Mouse (Mus musculus) urinary bladder, postnatal 25 days (tissue): Measurements from ENCODE around the gene Phf1.

ENCODE experiments used
- DNase-seq: peaks from one replicate; pipeline ENCODE4 v3.0.0; 2022; ENCODE audit warnings: low spot score

Gene Phf1

GRCm38 (mm10) chr17:26933885-26934827 lies 1.3 kb downstream of the Phf1 start:
- no peak for DNase-seq

- no peak for DNase-seq
Measured at GRCm38 (mm10) chr17:26935027-26935426, 2.2 kb downstream of the Phf1 start.

GRCm38 (mm10) chr17:26936453-26936852 lies 3.6 kb downstream of the Phf1 start:
- DNase-seq: no peak

- no peak for DNase-seq
Measured at GRCm38 (mm10) chr17:26936921-26937695, 4.3 kb downstream of the Phf1 start.

- no peak for DNase-seq
Measured at GRCm38 (mm10) chr17:26937883-26938695, 5.2 kb downstream of the Phf1 start.

GRCm38 (mm10) chr17:26938731-26939130 lies 5.9 kb downstream of the Phf1 start:
- DNase-seq: no peak

- peak; percentile 97 for DNase-seq
Measured at GRCm38 (mm10) chr17:26939178-26939972, 6.5 kb downstream of the Phf1 start, which contains the start of gene Cuta. Gene Cuta, minus strand, starts transcription at chr17:26939569.

- no peak for DNase-seq
Measured at GRCm38 (mm10) chr17:26939973-26940300, 7.1 kb downstream of the Phf1 start.

GRCm38 (mm10) chr17:26941031-26941789 lies 8.4 kb downstream of the Phf1 start, which contains the start of gene Syngap1:
Gene Syngap1, plus strand, starts transcription at chr17:26941253.
- no peak for DNase-seq

GRCm38 (mm10) chr17:26941841-26942570 lies 9.2 kb downstream of the Phf1 start:
- DNase-seq: no peak

GRCm38 (mm10) chr17:26945824-26946495 lies 13.1 kb downstream of the Phf1 start:
- DNase-seq: no peak

- DNase-seq: peak; percentile 75
Measured at GRCm38 (mm10) chr17:26946567-26946966, 13.7 kb downstream of the Phf1 start.

- no peak for DNase-seq
Measured at GRCm38 (mm10) chr17:26947231-26948100, 14.6 kb downstream of the Phf1 start.

- DNase-seq: peak; percentile 57
Measured at GRCm38 (mm10) chr17:26948316-26949050, 15.6 kb downstream of the Phf1 start.

- DNase-seq: no peak
Measured at GRCm38 (mm10) chr17:26949051-26949577, 16.3 kb downstream of the Phf1 start.

- DNase-seq: no peak
Measured at GRCm38 (mm10) chr17:26949866-26950265, 17.0 kb downstream of the Phf1 start.
